In genomic region chr15:97595284-97595796, GRCm38 (mm10) we compare ENCODE assay signal across 17 mouse cellular contexts.
"Had no signal": no experiment of that assay in that cellular context is flagged by ENCODE, and none has a peak within 500 bp of the region (broad histone marks: within the 10 kb centered on the region; RNA-seq: fewer than 3 reads in every experiment).

No protein-coding gene starts in this region.

- H3K4me3 ChIP-seq: layer of hippocampus, adult 2 months; limb, embryonic 10.5 days; liver, embryonic 15.5 days; midbrain, embryonic 13.5 days; neural tube, embryonic 13.5 days; stomach, embryonic 15.5 days had no signal

- H3K9ac ChIP-seq: liver, embryonic 15.5 days; lung, embryonic 14.5 days; midbrain, embryonic 13.5 days; neural tube, embryonic 13.5 days; stomach, embryonic 15.5 days had no signal

- ATAC-seq: midbrain, embryonic 13.5 days had no signal

- H3K36me3 ChIP-seq: limb, embryonic 10.5 days; liver, embryonic 15.5 days; midbrain, embryonic 13.5 days; neural tube, embryonic 13.5 days; stomach, embryonic 15.5 days had no signal

- H3K27me3 ChIP-seq: liver, embryonic 15.5 days; midbrain, embryonic 13.5 days; neural tube, embryonic 13.5 days; stomach, embryonic 15.5 days had no signal

- H3K27ac ChIP-seq: layer of hippocampus, adult 2 months; liver, embryonic 15.5 days; midbrain, embryonic 13.5 days; neural tube, embryonic 13.5 days; stomach, embryonic 15.5 days had no signal

- DNase-seq: kidney, adult 8-10 months; kidney, postnatal 10 days; kidney, postnatal 4 days; lung, embryonic 14.5 days; lung, postnatal 10 days; lung, postnatal 4 days; retina, postnatal 1 day; right cerebral cortex, postnatal 14 days; thymus, adult 2 months; thymus, postnatal 25 days had no signal

- H3K4me2 ChIP-seq: liver, embryonic 11.5 days; liver, embryonic 15.5 days; lung, embryonic 14.5 days; midbrain, embryonic 13.5 days; neural tube, embryonic 13.5 days; stomach, embryonic 15.5 days had no signal

- H3K9me3 ChIP-seq: limb, embryonic 10.5 days; liver, embryonic 15.5 days; midbrain, embryonic 13.5 days; neural tube, embryonic 13.5 days; stomach, embryonic 15.5 days had no signal
